Mouse (Mus musculus): Measurements from ENCODE around the gene Grwd1.

GRCm38 (mm10) chr7:45833148-45833790 is 2.5 kb upstream of the Grwd1 start:
- TF ChIP-seq CTCF (IDR thresholded peaks at IDR 0.05; ENCODE audit: extremely low read depth, insufficient read depth, low read length), result no peak
- TF ChIP-seq POLR2A (IDR thresholded peaks at IDR 0.05; ENCODE audit: extremely low read depth, insufficient read depth, low read length), result no peak

Measured in cortical plate, adult 2 months (tissue).